Mouse (Mus musculus) testis, adult 2 months (tissue): Measurements from ENCODE around the gene Susd6.

Experiments
- CTCF ChIP-seq: fragments of 200-500 bp; IDR thresholded peaks from 2 replicates; pipeline ENCODE4 v1.5.1; 2012; ENCODE audit warnings: low read depth, mild to moderate bottlenecking, inconsistent platforms, low read length, moderate library complexity; ENCODE audit not compliant: control insufficient read depth, insufficient read depth, insufficient replicate concordance
- POLR2A ChIP-seq: fragments of 200-500 bp; IDR thresholded peaks from 2 replicates; pipeline ENCODE4 v1.6.1; 2012; ENCODE audit warnings: low read depth, mild to moderate bottlenecking, inconsistent platforms, low read length, moderate library complexity; ENCODE audit not compliant: control insufficient read depth

- TF ChIP-seq CTCF (no peak), POLR2A (no peak)
Measured at GRCm38 (mm10) chr12:80758559-80759386, 31.5 kb upstream of the Susd6 start.
